Mouse (Mus musculus) heart, embryonic 15.5 days (tissue): ENCODE results near the gene Cfl2. TPM values are rescaled to one million over a fixed set of nuclear protein-coding genes. Genes with fewer than 3 reads are reported as not detected.
A peak's percentile ranks its signal among the peaks of the same experiment; 100 is the strongest.
"Not testable (repeated sequence)": the region's sequence is repeated elsewhere in the genome, so short reads cannot be mapped to it uniquely, and the experiment has no call there.

Source experiments
- ATAC-seq: fragments of 200-750 bp; cut with Nextera tagmentation; replicated peaks from 2 replicates; pipeline ENCODE4 v1.8.0; 2017; ENCODE audit warnings: low read depth, moderate TSS enrichment; ENCODE audit not compliant: insufficient number of reproducible peaks, insufficient read depth, low FRiP score
- H3K27ac ChIP-seq: fragments of 300-500 bp; sonication (generic); 2 replicates; pipeline ENCODE4 v1.5.1; 2015; ENCODE audit warnings: mild to moderate bottlenecking, inconsistent platforms
- H3K27me3 ChIP-seq: fragments of 300-500 bp; sonication (generic); 2 replicates; pipeline ENCODE4 v1.6.1; 2015; ENCODE audit warnings: inconsistent platforms
- H3K36me3 ChIP-seq: fragments of 300-500 bp; sonication (generic); 2 replicates; pipeline ENCODE4 v1.6.1; 2015; ENCODE audit warnings: mild to moderate bottlenecking, inconsistent platforms
- H3K4me1 ChIP-seq: fragments of 300-500 bp; sonication (generic); replicated peaks from 2 replicates; pipeline ENCODE4 v1.6.1; 2015; ENCODE audit warnings: inconsistent platforms
- H3K4me2 ChIP-seq: fragments of 300-500 bp; sonication (generic); 2 replicates; pipeline ENCODE4 v1.6.1; 2015; ENCODE audit warnings: inconsistent platforms, mild to moderate bottlenecking, moderate library complexity
- H3K4me3 ChIP-seq: fragments of 300-500 bp; sonication (generic); 2 replicates; pipeline ENCODE4 v1.5.1; 2015; ENCODE audit warnings: mild to moderate bottlenecking, inconsistent platforms
- H3K9ac ChIP-seq: fragments of 300-500 bp; sonication (generic); 2 replicates; pipeline ENCODE4 v1.6.1; 2015; ENCODE audit warnings: mild to moderate bottlenecking, inconsistent platforms
- H3K9me3 ChIP-seq: fragments of 300-500 bp; sonication (generic); replicated peaks from 2 replicates; pipeline ENCODE4 v1.6.1; 2016; ENCODE audit warnings: inconsistent platforms
- WGBS: fragments of 180-500 bp; shearing (Covaris S2); methylation state at CpG from one replicate; pipeline ENCODE4 v1.1.7; 2015; ENCODE audit warnings: mixed read lengths; 5-methylcytosine and 5-hydroxymethylcytosine counted together
- polyA plus RNA-seq: library from polyadenylated mRNA; unstranded; fragments of >200 nt; fragmentation: Nextera tagmentation; extraction: Ambion mirVana; gene quantifications from 2 replicates; pipeline ENCODE4 v1.2.1, GENCODE M21; 2015

Cfl2 gene
- 379 and 432 TPM in 2 replicates for polyA plus RNA-seq

- H3K9ac ChIP-seq, result peak within 1 kb of the TSS; percentile 97
- peak within 1 kb of the TSS; percentile 66 for H3K4me2 ChIP-seq
- peak within 1 kb of the TSS; percentile 99 for H3K27ac ChIP-seq
- WGBS, result under 1% methylated on average over 69 of the region's 82 CpGs
- H3K36me3 ChIP-seq, result peaks cover 7% of the 10 kb centered on the region; the same call in 1 of the 2 replicates
- H3K4me1 ChIP-seq, result peaks cover 17% of the 10 kb centered on the region
- ATAC-seq, result peak; percentile 92
- H3K27me3 ChIP-seq, result no peaks in the 10 kb centered on the region
- no peaks in the 10 kb centered on the region for H3K9me3 ChIP-seq
- H3K4me3 ChIP-seq, result peak within 1 kb of the TSS; percentile 83
Measured at GRCm38 (mm10) chr12:54862606-54863535, at the start of gene Cfl2. TSS of gene Cfl2 (minus strand) at chr12:54862877.

GRCm38 (mm10) chr12:54910387-54910786 is 47.7 kb upstream of the Cfl2 start:
- no peaks in the 10 kb centered on the region for H3K9me3 ChIP-seq
- no peaks in the 10 kb centered on the region for H3K4me1 ChIP-seq
- no peak overlapping the region for H3K9ac ChIP-seq
- H3K4me3 ChIP-seq, result no peak overlapping the region
- ATAC-seq, result no peak
- no peak overlapping the region for H3K27ac ChIP-seq
- no peaks in the 10 kb centered on the region for H3K27me3 ChIP-seq
- H3K36me3 ChIP-seq, result peaks cover 28% of the 10 kb centered on the region
- 85% methylated on average over 3 of the region's 3 CpGs for WGBS
- no peak overlapping the region for H3K4me2 ChIP-seq

- H3K27me3 ChIP-seq, H3K9ac ChIP-seq, ATAC-seq, H3K4me1 ChIP-seq, H3K4me3 ChIP-seq, H3K9me3 ChIP-seq, H3K4me2 ChIP-seq, H3K27ac ChIP-seq, H3K36me3 ChIP-seq: not testable (repeated sequence)
- 28% methylated on average over 1 of the region's 2 CpGs for whole genome bisulfite sequencing
Measured at GRCm38 (mm10) chr12:54892559-54892958, 29.9 kb upstream of the Cfl2 start.

DNA sequence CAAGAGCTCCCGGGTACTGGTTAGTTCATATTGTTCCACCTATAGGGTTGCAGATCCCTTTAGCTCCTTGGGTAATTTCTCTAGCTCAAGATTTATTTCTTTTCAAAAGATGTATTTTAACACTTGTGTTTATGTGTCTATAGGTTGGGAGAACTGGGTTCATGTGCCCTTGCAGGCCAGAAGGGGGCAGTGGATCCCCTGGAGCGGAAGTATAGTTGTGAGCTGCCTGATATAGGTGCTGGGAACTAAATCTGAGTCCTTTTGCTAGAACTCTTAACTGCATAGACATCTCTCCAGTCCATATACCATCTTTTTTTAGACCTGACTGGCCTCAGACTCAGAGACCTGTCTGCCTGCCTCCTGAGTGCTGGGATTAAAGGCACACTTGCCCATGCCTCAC is 27.7 kb upstream of the Cfl2 start:
- H3K36me3 ChIP-seq, result no peaks in the 10 kb centered on the region
- H3K4me2 ChIP-seq, result no peak overlapping the region
- H3K4me3 ChIP-seq, result no peak overlapping the region
- H3K27ac ChIP-seq, result no peak overlapping the region
- ATAC-seq, result no peak
- H3K4me1 ChIP-seq, result no peaks in the 10 kb centered on the region
- WGBS, result 94% methylated on average over 2 of the region's 2 CpGs
- no peaks in the 10 kb centered on the region for H3K27me3 ChIP-seq
- no peak overlapping the region for H3K9ac ChIP-seq
- no peaks in the 10 kb centered on the region for H3K9me3 ChIP-seq

DNA sequence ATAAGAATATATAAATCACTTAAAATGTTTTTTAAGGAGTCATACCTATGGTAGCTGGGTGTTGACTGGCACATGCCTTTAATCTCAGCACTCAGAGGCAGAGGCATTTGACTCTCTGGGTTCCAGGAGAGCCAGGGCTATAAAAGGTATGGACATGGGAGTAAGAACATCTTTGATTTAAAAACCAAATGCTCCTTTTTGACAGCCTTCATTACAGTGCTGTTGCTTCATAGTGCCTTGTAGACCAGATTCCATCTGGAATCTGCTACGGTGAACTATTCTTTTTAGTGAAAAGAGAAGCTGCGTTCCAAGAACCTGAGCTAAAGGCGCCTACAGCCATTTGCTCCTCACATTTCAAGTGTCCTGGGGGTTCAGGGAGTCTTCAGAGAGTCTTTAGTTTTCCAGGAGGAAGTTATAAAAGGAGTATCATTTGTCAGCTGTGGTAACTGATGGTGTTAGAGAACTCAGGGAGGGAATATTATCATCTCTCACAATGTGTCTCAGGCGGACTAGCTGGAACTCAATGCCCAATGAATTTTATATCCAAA is 25.0 kb upstream of the Cfl2 start:
- Histone ChIP-seq H3K9ac (no peak overlapping the region), H3K36me3 (no peaks in the 10 kb centered on the region), H3K9me3 (no peaks in the 10 kb centered on the region), H3K4me1 (no peaks in the 10 kb centered on the region), H3K4me3 (no peak overlapping the region), H3K27me3 (no peaks in the 10 kb centered on the region), H3K4me2 (no peak overlapping the region), H3K27ac (no peak overlapping the region)
- 82% methylated on average over 4 of the region's 4 CpGs for WGBS
- ATAC-seq, result no peak

- Histone ChIP-seq H3K4me2 (no peak overlapping the region), H3K9ac (no peak overlapping the region), H3K4me1 (peaks cover 6% of the 10 kb centered on the region; the same call in 1 of the 2 replicates), H3K36me3 (no peaks in the 10 kb centered on the region), H3K4me3 (no peak overlapping the region), H3K9me3 (no peaks in the 10 kb centered on the region), H3K27me3 (no peaks in the 10 kb centered on the region), H3K27ac (no peak overlapping the region)
- WGBS, result 3% methylated on average over 6 of the region's 6 CpGs
- ATAC-seq, result no peak
Measured at GRCm38 (mm10) chr12:54879630-54880029, 17.0 kb upstream of the Cfl2 start.

DNA sequence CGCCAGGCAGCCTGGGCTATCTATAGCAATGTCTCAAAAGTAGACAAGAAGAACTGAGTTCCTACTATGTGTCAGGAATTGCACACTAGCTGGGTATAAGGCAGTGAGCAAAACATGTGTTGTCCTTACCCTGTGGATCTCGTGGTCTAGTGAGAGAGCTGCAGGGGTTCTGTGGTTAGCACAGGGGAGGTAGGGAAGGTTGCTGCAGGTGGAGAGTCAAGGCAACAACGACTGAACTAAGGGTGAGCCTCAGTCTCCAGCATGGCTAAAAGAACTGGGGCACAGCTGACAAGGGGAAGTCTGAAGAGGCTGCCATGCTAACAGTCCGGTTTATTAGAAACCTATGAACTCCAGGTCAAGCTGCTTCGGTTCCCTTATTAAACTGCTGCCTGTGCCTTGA is 16.5 kb upstream of the Cfl2 start:
- Histone ChIP-seq H3K4me2 (no peak overlapping the region), H3K9me3 (no peaks in the 10 kb centered on the region), H3K27ac (no peak overlapping the region), H3K9ac (no peak overlapping the region), H3K4me1 (peaks cover 8% of the 10 kb centered on the region; the same call in 1 of the 2 replicates), H3K4me3 (no peak overlapping the region), H3K27me3 (no peaks in the 10 kb centered on the region), H3K36me3 (no peaks in the 10 kb centered on the region)
- 75% methylated on average over 5 of the region's 5 CpGs for WGBS
- no peak for ATAC-seq

DNA sequence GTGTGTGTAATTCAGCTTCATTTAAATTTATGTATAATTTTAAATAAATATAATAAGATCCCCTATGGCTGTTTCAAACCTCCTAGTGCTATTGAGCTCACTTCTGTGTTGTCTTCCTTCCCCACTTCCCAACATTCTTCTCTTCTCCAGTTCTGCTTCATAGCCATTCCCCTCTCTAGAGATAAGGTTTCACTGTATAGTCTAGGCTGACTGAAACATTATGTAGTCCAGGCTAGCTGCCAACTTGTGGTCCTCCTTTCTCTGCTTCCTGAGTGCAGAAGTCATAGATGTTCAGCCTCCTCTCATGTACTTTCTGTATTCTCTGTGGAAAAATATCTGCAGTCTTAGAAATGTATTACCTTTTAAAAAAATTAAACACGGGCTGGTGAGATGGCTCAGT is 15.2 kb upstream of the Cfl2 start:
- no peak for ATAC-seq
- Histone ChIP-seq H3K36me3 (no peaks in the 10 kb centered on the region), H3K4me1 (peaks cover 8% of the 10 kb centered on the region; the same call in 1 of the 2 replicates), H3K4me3 (no peak overlapping the region), H3K4me2 (no peak overlapping the region), H3K9ac (no peak overlapping the region), H3K27me3 (no peaks in the 10 kb centered on the region), H3K27ac (no peak overlapping the region), H3K9me3 (no peaks in the 10 kb centered on the region)
- WGBS, result 77% methylated on average over 1 of the region's 1 CpGs

- peak overlapping the region; percentile 48; the same call in 1 of the 2 replicates for H3K27ac ChIP-seq
Measured at GRCm38 (mm10) chr12:54876879-54877278, 14.2 kb upstream of the Cfl2 start.

GRCm38 (mm10) chr12:54874711-54875110 is 12.0 kb upstream of the Cfl2 start:
- Histone ChIP-seq H3K27ac (peak overlapping the region; percentile 85), H3K27me3 (no peaks in the 10 kb centered on the region), H3K36me3 (no peaks in the 10 kb centered on the region), H3K4me2 (no peak overlapping the region), H3K4me1 (peaks cover 8% of the 10 kb centered on the region; the same call in 1 of the 2 replicates), H3K4me3 (no peak overlapping the region), H3K9me3 (no peaks in the 10 kb centered on the region), H3K9ac (no peak overlapping the region)
- WGBS, result 43% methylated on average over 6 of the region's 6 CpGs
- peak; percentile 90 for ATAC-seq

More at GRCm38 (mm10) chr12:54876879-54877278, 14.2 kb upstream of the Cfl2 start:
- no peak overlapping the region for H3K4me3 ChIP-seq
- no peaks in the 10 kb centered on the region for H3K27me3 ChIP-seq
- no peaks in the 10 kb centered on the region for H3K36me3 ChIP-seq
- WGBS, result 40% methylated on average over 5 of the region's 5 CpGs
- H3K9ac ChIP-seq, result no peak overlapping the region
- no peaks in the 10 kb centered on the region for H3K9me3 ChIP-seq
- ATAC-seq, result no peak
- peaks cover 8% of the 10 kb centered on the region; the same call in 1 of the 2 replicates for H3K4me1 ChIP-seq
- no peak overlapping the region for H3K4me2 ChIP-seq

- Histone ChIP-seq H3K4me2 (peak overlapping the region; percentile 66), H3K36me3 (peaks cover 15% of the 10 kb centered on the region; the same call in 1 of the 2 replicates), H3K4me1 (peaks cover 19% of the 10 kb centered on the region), H3K27me3 (no peaks in the 10 kb centered on the region), H3K4me3 (peak overlapping the region; percentile 83), H3K9me3 (no peaks in the 10 kb centered on the region), H3K9ac (peak overlapping the region; percentile 97), H3K27ac (peak overlapping the region; percentile 99)
- under 1% methylated on average over 36 of the region's 36 CpGs for WGBS
- ATAC-seq, result peak; percentile 12; the same call in 1 of the 2 replicates
Measured at GRCm38 (mm10) chr12:54861991-54862605, 579 bp downstream of the Cfl2 start.
